Mouse (Mus musculus): ENCODE data around the gene Colca2. TPM values are rescaled to one million over a fixed set of nuclear protein-coding genes. Genes with fewer than 3 reads are reported as not detected.

Gene Colca2
- total RNA-seq, 2 experiments from 2014 or later: 0.86 to 1.5 TPM

DNA sequence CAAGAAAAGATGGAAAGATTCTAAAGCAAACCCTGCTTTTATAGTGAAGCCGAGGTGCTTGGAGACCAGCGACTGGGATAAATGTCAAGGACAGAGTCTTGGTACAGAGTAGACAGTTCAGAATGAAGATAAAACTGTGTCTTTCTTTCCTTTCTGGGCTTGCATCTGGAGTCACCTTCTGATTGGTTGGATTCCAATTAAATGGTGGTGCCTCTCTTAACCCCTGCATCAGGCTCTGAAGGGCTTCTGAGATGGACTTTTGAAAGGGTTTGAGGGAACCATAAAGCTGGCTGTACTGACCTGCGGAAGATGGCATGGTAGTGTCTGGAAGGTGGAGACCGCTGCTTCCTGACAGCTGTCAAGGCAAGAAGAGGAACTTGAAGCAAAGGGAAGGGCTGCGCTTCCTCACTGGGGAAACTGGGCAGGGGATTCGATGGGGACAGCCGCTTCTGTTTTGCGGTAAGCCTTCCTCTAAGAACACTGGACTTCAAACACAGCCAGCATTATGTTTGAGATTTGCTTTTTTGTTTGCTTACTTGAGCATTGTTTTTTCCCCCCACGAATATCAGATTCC is 4.7 kb downstream of the Colca2 start:
- DNase-seq (ENCODE audit: low spot score in 2 of 2): no peak

DNA sequence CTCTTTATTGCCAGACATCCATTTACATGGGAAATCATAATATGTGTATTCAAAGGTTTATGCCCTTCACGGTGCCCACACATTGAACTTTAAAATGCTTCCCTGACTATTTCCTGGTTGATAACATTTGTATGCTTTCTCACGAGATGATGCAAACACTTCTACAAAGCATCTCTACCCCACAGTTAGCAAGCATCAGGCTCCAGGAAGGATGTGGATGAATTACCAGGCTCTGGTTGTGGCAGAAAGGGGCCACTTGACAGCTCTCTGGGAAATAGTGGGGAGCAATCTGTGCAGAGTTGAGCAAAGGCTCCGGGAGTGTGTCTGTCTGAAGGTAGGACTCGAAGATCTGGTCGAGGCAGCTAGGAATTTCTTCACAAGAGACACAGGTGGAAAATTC is 6.3 kb downstream of the Colca2 start:
- no peak for DNase-seq (ENCODE audit: low spot score in 2 of 2)

DNA sequence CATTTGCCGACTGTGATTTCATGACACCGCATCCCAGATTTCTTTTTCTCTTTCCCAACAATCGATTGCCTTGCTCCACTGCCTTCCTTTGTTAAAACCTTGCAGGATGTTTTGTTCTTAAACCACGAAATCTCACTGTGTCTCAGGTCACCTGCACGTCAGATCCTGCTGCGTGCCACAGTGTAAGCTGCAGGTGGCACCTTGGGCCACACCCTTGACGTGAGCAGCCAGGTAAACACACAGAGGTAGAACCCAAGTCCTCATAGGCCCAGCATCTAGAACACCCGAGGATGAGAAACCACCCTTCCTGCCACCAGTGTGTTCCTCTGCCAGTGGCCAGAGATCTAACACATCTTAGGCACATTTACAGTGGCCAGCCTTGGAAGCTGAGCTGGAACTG is 7.3 kb downstream of the Colca2 start:
- no peak for DNase-seq (ENCODE audit: low spot score in 2 of 2)

DNA sequence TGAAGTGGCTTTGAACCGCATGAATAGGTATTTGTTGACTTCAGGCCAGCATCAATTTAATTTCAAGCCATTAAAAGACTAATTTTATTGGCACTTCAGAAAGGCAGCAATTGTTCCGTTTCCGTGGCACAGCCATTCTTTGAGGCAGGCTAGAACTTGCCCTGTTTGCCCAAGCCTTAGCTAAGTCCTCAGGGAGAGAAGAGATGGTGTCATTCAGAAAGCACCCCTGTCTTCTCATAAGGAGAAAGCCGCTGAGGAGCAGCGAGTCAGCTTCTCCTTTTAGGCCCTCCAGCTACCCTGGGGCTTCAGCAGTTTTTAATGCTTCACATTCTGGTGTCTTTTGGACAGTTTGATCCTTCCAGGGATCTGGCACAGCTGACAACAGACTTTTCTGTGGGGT is 9.5 kb downstream of the Colca2 start:
- no peak for DNase-seq (ENCODE audit: low spot score in 2 of 2)

- no peak for DNase-seq (ENCODE audit: low spot score in 2 of 2)
Measured at GRCm38 (mm10) chr9:51258426-51258825, 19.9 kb downstream of the Colca2 start.

- DNase-seq (ENCODE audit: low spot score in 2 of 2): no peak
Measured at GRCm38 (mm10) chr9:51256780-51257502, 21.4 kb downstream of the Colca2 start.

DNA sequence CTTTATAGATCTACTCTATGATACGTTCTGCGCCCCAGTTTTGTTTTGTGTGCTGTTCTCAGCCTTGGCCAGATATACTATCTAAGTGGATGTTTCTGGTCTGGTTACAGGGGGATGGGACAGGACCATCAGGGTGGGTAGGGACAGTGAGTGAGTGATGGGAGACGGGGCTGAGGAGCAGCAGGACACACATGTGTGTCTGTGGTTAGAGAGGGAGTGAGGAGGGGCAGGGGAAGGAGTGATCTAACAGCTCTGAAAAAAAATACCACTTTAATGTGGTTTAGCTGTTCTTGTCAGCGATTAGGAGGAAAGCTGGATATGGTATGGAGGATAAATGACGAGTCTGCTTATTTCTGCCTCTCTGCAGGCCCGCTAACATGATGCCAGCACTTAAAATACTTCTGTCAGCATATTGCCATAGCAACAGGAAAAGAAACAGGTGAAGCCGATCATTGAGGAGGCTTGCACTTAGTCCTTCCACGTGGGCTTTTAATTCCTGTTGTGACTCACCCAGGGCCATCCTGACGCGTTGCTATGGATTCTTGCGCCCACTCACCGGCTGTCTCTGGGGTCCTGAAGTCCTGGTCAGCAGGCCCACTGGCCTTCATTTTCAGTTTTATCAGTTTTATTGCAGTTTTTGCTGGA is 39.5 kb downstream of the Colca2 start:
- DNase-seq (ENCODE audit: low spot score in 2 of 2): peak; percentile 68 to 73

GRCm38 (mm10) chr9:51232163-51232562 is 46.2 kb downstream of the Colca2 start:
- DNase-seq (ENCODE audit: low spot score in 2 of 2): no peak

DNA sequence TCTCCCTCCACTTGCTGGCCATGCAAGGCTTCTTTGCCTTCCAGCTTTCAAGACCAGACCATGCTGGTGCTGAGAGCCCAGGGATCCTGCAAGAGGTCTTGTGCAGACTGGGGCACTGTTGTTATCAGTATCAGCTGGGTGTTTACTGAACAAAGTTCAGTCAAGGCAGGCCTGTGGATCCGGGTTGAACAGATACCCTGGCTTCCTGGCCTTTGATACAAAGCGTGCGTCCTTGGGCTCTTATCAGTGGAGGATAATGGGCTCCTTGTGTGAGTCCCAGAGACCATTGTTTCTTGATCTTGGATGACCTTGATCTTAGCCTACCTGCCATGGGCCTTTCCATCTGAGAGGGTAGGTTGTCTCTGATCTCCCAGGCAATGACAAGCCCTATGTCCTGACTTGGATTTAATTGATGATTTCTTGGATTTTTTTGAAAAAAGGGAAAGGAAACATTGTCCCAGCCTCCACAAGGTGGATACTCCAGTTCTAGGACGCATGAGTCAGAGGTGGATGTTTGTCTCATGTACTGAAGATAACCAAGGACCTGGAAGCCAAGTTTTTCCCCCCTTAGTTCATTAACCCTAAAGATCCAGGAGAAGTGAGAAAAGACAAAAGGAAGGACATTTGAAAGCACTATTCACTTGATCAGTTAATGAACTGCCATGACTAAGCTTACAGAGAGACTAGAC is 47.5 kb downstream of the Colca2 start:
- DNase-seq (ENCODE audit: low spot score in 2 of 2): no peak

DNA sequence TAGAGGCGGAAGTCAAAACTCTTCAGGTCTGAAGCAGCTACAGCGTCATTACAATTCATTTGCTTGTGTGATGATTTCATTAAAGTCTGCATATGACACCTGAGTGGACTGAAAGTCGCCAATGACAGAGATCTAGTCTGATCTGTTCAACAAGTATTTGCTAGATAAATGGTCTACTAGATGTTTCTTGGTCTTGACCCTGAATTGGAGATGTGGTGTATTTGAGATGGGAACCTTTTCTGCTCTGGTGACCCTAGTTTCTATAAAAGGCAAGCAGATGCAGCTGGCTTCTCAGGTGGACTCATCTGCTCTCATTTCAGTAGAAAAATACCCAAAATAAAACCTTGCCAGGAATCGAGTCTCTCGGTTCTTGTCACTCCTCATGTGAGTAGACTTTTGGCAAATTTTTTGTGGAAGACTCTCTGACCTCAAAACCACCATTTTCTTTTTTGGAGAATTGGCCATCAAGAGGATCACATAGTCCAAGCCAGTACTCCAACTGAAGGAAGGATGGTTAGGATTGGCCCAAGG is 52.7 kb downstream of the Colca2 start:
- DNase-seq (ENCODE audit: low spot score in 2 of 2): no peak

Other genes starting within 250 kb of the Colca2 start
- not detected for gene Btg4, start 217.7 kb downstream of the Colca2 start, total RNA-seq (2021)
- gene Layn, start 201.5 kb downstream of the Colca2 start, total RNA-seq (2021): 1 to 10 TPM; 5.4 to 6.3 TPM
- not detected for gene 4833427G06Rik, start 176.5 kb downstream of the Colca2 start, total RNA-seq (2021)
- gene Gm32742, start 113.1 kb downstream of the Colca2 start, total RNA-seq (2021): not detected
- gene Pou2af1, start 64.9 kb downstream of the Colca2 start, total RNA-seq (2021): not detected
- not detected for gene 1810046K07Rik, start 50.3 kb upstream of the Colca2 start, total RNA-seq (2021)